18 mouse cellular contexts compared by ENCODE assay signal in the genomic region with DNA sequence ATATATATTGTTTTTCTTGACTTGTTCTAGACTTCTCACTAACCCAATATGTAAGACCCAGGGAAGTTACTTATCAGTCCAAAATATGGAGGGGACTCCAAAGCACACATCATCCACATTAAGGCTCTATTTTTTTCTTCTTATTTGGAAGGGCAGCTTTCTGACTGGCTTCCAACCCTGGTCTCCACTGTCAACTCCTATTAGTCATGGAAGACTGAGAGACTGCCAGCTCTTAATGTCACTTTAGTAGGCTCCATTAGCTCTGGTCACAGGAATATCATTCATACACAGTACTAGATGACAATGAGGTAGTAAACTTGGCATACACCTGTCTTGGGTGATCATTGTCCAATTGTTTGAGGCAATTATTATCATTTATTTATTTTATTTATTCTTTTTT.
A peak's percentile ranks its signal among the peaks of the same experiment; 100 is the strongest.
DNase-seq lines count a peak whose midpoint lies in the region; ATAC-seq and TF ChIP-seq lines count a peak whose summit lies in the region.
"Had no signal": no experiment of that assay in that cellular context is flagged by ENCODE, and none has a peak within 500 bp of the region (broad histone marks: within the 10 kb centered on the region; RNA-seq: fewer than 3 reads in every experiment).

No protein-coding gene starts in this region.

- H3K9me3 ChIP-seq in hindbrain, postnatal 0 days (ENCODE audit: low read length), result no peaks in the 10 kb centered on the region
- H3K9me3 ChIP-seq in hindbrain, embryonic 13.5 days, result no peaks in the 10 kb centered on the region
- H3K9me3 ChIP-seq: embryonic facial prominence, embryonic 13.5 days; forebrain, embryonic 12.5 days; heart, embryonic 15.5 days; hindbrain, embryonic 15.5 days had no signal

- H3K36me3 ChIP-seq in hindbrain, postnatal 0 days (ENCODE audit: insufficient read depth, low read length), result no peaks in the 10 kb centered on the region
- H3K36me3 ChIP-seq in hindbrain, embryonic 13.5 days, result no peaks in the 10 kb centered on the region
- H3K36me3 ChIP-seq: embryonic facial prominence, embryonic 13.5 days; forebrain, embryonic 12.5 days; heart, embryonic 15.5 days; hindbrain, embryonic 15.5 days had no signal

- TF ChIP-seq CTCF in hindbrain, postnatal 0 days (IDR thresholded peaks at IDR 0.05; ENCODE audit: low read depth), result no peak

- no peak overlapping the region for H3K9ac ChIP-seq in hindbrain, postnatal 0 days (replicated peaks; ENCODE audit: low read length)
- no peak overlapping the region for H3K9ac ChIP-seq in hindbrain, embryonic 13.5 days
- H3K9ac ChIP-seq: embryonic facial prominence, embryonic 13.5 days; forebrain, embryonic 12.5 days; heart, embryonic 15.5 days; hindbrain, embryonic 15.5 days had no signal

- peak; percentile 53; the same call in 1 of the 2 replicates for ATAC-seq in hindbrain, postnatal 0 days
- no peak for ATAC-seq in hindbrain, embryonic 13.5 days (ENCODE audit: low FRiP score)
- ATAC-seq: forebrain, embryonic 16.5 days had no signal

- no peaks in the 10 kb centered on the region for H3K27me3 ChIP-seq in hindbrain, postnatal 0 days (ENCODE audit: insufficient read depth, low read length)
- H3K27me3 ChIP-seq in hindbrain, embryonic 13.5 days, result no peaks in the 10 kb centered on the region
- H3K27me3 ChIP-seq: embryonic facial prominence, embryonic 13.5 days; forebrain, embryonic 12.5 days; heart, embryonic 15.5 days; hindbrain, embryonic 15.5 days had no signal

- peak; percentile 32 for DNase-seq in hindbrain, postnatal 0 days (ENCODE audit: low spot score)
- DNase-seq in brain, adult 2 months (ENCODE audit: low read depth, low spot score), result peak; percentile 65
- peak; percentile 8 for DNase-seq in cerebellum, adult 11-12 months
- DNase-seq in cerebellum, postnatal 14 days, result peak; percentile 67 to 72
- no peak for DNase-seq in neural tube, embryonic 10.5 days (ENCODE audit: extremely low spot score, low spot score)
- no peak for DNase-seq in adrenal gland, postnatal 14 days
- DNase-seq: adrenal gland, adult 8-10 months; gastrocnemius, postnatal 10 days; heart, adult 2 months; heart, postnatal 14 days; kidney, adult 2 months had no signal

- H3K27ac ChIP-seq in hindbrain, postnatal 0 days, result no peak overlapping the region
- H3K27ac ChIP-seq in hindbrain, embryonic 13.5 days, result no peak overlapping the region
- H3K27ac ChIP-seq: embryonic facial prominence, embryonic 13.5 days; forebrain, embryonic 12.5 days; heart, adult 2 months; heart, embryonic 15.5 days; hindbrain, embryonic 15.5 days had no signal

- no peaks in the 10 kb centered on the region for H3K4me1 ChIP-seq in hindbrain, postnatal 0 days (ENCODE audit: insufficient read depth, low read length)
- H3K4me1 ChIP-seq in hindbrain, embryonic 13.5 days (replicated peaks), result no peaks in the 10 kb centered on the region
- H3K4me1 ChIP-seq: embryonic facial prominence, embryonic 13.5 days; heart, embryonic 15.5 days; hindbrain, embryonic 15.5 days had no signal

- no peak overlapping the region for H3K4me2 ChIP-seq in hindbrain, postnatal 0 days (ENCODE audit: low read depth, low read length)
- H3K4me2 ChIP-seq in hindbrain, embryonic 13.5 days, result no peak overlapping the region
- H3K4me2 ChIP-seq: embryonic facial prominence, embryonic 13.5 days; forebrain, embryonic 12.5 days; heart, embryonic 11.5 days; heart, embryonic 15.5 days; hindbrain, embryonic 15.5 days had no signal

- H3K4me3 ChIP-seq in hindbrain, postnatal 0 days (ENCODE audit: low read length), result no peak overlapping the region
- H3K4me3 ChIP-seq in hindbrain, embryonic 13.5 days, result no peak overlapping the region
- H3K4me3 ChIP-seq: embryonic facial prominence, embryonic 13.5 days; forebrain, embryonic 12.5 days; heart, adult 2 months; heart, embryonic 15.5 days; hindbrain, embryonic 15.5 days had no signal

Comparison
In these comparisons a context has a peak if more than half of its experiments do, and no peak if none do; other contexts are left out.
1. DNase-seq: peak in hindbrain, postnatal 0 days (single experiment), brain, adult 2 months (single experiment), cerebellum, adult 11-12 months (single experiment) and cerebellum, postnatal 14 days (2 of 2); none in neural tube, embryonic 10.5 days (single experiment) and adrenal gland, postnatal 14 days (single experiment).